Mouse (Mus musculus) kidney, adult 2 months (tissue): ENCODE data around the gene Pbld2.

ENCODE experiments used
- CTCF ChIP-seq: fragments of 200-500 bp; conservative IDR thresholded peaks from 2 replicates; pipeline ENCODE4 v1.5.1; 2011; ENCODE audit warnings: low read depth, mild to moderate bottlenecking, control low read depth, low read length, moderate library complexity, mixed read lengths; ENCODE audit not compliant: insufficient read depth, insufficient read length
- POLR2A ChIP-seq: fragments of 200-500 bp; IDR thresholded peaks from one replicate; pipeline ENCODE4 v1.6.1; 2011; ENCODE audit warnings: low read depth, low read length, control low read depth

GRCm38 (mm10) chr10:63039867-63040628 lies 15.9 kb downstream of the Pbld2 start:
- TF ChIP-seq POLR2A = no peak
- no peak for TF ChIP-seq CTCF
